Mouse (Mus musculus): ENCODE results near the gene Nav1. TPM values are rescaled to one million over a fixed set of nuclear protein-coding genes. Genes with fewer than 3 reads are reported as not detected.

The Nav1 gene
- polyA plus RNA-seq, 1 experiment: not detected

DNA sequence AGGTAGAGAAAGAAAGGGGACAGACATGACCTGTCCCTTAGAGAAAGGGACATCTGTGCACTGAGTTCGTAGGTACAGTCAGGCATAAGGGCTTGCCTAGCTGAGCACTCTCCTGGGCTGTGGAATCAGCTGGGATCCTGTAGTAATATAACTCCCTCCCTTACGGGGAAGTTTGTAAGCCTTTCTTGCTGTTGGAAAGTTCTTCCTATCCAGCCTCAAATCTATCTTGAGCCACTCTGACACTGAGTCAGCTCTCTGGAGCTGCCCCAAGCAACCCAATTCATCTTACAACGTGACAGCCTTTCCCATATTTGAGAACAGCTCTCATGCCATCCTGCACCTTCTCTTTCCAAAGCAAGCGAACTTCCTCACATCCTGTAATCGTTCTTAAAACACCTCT lies 1.6 kb downstream of the Nav1 start:
- H3K27ac ChIP-seq (ENCODE audit: insufficient read depth, low read depth, low read length): no peak overlapping the region
- 86% methylated on average over 5 of the region's 5 CpGs for WGBS
- H3K4me1 ChIP-seq (ENCODE audit: control insufficient read depth, insufficient read depth, low read length): peaks cover 17% of the 10 kb centered on the region
- TF ChIP-seq POLR2A (IDR thresholded peaks at IDR 0.05; ENCODE audit: insufficient read depth, low read depth, low read length) (no peak), CTCF (IDR thresholded peaks at IDR 0.05; ENCODE audit: insufficient read depth, low read depth, low read length) (no peak)
- no peak overlapping the region for H3K4me3 ChIP-seq (ENCODE audit: insufficient read depth, low read depth, low read length)

GRCm38 (mm10) chr1:135604361-135605052 lies 2.6 kb downstream of the Nav1 start:
- TF ChIP-seq POLR2A (IDR thresholded peaks at IDR 0.05; ENCODE audit: insufficient read depth, low read depth, low read length) (no peak), CTCF (IDR thresholded peaks at IDR 0.05; ENCODE audit: insufficient read depth, low read depth, low read length) (no peak)
- no peak overlapping the region for H3K27ac ChIP-seq (ENCODE audit: insufficient read depth, low read depth, low read length)
- no peak overlapping the region for H3K4me3 ChIP-seq (ENCODE audit: insufficient read depth, low read depth, low read length)
- 85% methylated on average over 7 of the region's 7 CpGs for WGBS
- H3K4me1 ChIP-seq (ENCODE audit: control insufficient read depth, insufficient read depth, low read length): peaks cover 19% of the 10 kb centered on the region

- 65% methylated on average over 11 of the region's 11 CpGs for WGBS
- TF ChIP-seq CTCF (IDR thresholded peaks at IDR 0.05; ENCODE audit: insufficient read depth, low read depth, low read length) (no peak), POLR2A (IDR thresholded peaks at IDR 0.05; ENCODE audit: insufficient read depth, low read depth, low read length) (0 out of 2 replicates have a peak, but pooled peaks have one; percentile 19)
- no peak overlapping the region for H3K4me3 ChIP-seq (ENCODE audit: insufficient read depth, low read depth, low read length)
- H3K4me1 ChIP-seq (ENCODE audit: control insufficient read depth, insufficient read depth, low read length): peaks cover 19% of the 10 kb centered on the region
- no peak overlapping the region for H3K27ac ChIP-seq (ENCODE audit: insufficient read depth, low read depth, low read length)
Measured at GRCm38 (mm10) chr1:135603121-135603870, 3.8 kb downstream of the Nav1 start.

DNA sequence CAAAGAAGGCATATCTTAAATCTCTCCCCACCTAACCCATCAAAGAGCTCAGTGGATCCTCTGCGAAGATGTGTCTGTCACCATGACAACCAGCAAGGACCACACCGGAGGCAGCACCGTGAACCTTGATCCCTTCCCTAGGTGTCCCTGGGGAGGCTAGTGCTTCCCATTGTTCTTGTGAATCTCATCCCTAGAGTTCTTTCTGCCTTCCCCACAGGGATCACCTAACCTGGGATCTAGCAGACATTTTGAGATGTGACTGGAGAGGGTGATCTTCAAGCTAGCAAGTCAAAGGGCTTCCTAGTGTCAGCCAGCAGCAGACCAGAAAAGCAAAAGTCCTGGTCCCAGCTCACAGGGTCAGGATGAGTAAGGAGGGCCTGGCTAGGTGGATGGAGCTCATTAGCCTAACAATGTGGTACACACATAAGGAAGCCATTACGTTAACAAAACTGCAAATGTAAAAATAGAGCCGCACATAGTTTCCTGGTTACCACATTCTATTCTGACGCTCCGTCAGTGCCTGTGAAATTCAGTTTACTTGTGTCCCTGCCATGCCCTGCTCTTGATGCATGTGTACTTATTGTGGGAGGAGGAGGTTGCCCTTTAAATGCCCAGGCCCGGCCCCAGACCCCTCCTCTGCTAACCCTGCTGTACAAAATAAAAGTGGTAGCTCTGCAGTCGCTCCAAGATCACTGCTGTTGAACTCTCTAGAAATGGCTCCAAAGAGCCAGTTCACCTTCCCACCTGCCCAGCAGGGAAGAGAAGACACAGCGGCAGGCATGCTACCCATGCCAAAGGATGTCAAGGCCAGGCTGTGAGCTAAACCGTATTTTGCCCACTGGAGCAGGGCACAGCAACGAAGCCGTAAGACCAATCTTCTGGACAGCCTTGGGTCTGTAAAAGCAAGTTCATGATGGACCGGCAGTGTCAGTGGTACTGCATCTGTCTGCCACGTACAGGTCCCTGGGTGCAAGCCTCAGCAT lies 6.8 kb downstream of the Nav1 start:
- 65% methylated on average over 15 of the region's 15 CpGs for WGBS
- no peak for TF ChIP-seq CTCF (IDR thresholded peaks at IDR 0.05; ENCODE audit: insufficient read depth, low read depth, low read length)
- no peak for TF ChIP-seq POLR2A (IDR thresholded peaks at IDR 0.05; ENCODE audit: insufficient read depth, low read depth, low read length)
- Histone ChIP-seq H3K4me1 (ENCODE audit: control insufficient read depth, insufficient read depth, low read length) (peaks cover 19% of the 10 kb centered on the region), H3K27ac (ENCODE audit: insufficient read depth, low read depth, low read length) (no peak overlapping the region), H3K4me3 (ENCODE audit: insufficient read depth, low read depth, low read length) (no peak overlapping the region)

- Histone ChIP-seq H3K4me3 (ENCODE audit: insufficient read depth, low read depth, low read length) (no peak overlapping the region), H3K27ac (ENCODE audit: insufficient read depth, low read depth, low read length) (no peak overlapping the region), H3K4me1 (ENCODE audit: control insufficient read depth, insufficient read depth, low read length) (peaks cover 17% of the 10 kb centered on the region)
- no peak for TF ChIP-seq CTCF (IDR thresholded peaks at IDR 0.05; ENCODE audit: insufficient read depth, low read depth, low read length)
- TF ChIP-seq POLR2A (IDR thresholded peaks at IDR 0.05; ENCODE audit: insufficient read depth, low read depth, low read length): no peak
- WGBS: 93% methylated on average over 8 of the region's 8 CpGs
Measured at GRCm38 (mm10) chr1:135598251-135598879, 8.7 kb downstream of the Nav1 start.

DNA sequence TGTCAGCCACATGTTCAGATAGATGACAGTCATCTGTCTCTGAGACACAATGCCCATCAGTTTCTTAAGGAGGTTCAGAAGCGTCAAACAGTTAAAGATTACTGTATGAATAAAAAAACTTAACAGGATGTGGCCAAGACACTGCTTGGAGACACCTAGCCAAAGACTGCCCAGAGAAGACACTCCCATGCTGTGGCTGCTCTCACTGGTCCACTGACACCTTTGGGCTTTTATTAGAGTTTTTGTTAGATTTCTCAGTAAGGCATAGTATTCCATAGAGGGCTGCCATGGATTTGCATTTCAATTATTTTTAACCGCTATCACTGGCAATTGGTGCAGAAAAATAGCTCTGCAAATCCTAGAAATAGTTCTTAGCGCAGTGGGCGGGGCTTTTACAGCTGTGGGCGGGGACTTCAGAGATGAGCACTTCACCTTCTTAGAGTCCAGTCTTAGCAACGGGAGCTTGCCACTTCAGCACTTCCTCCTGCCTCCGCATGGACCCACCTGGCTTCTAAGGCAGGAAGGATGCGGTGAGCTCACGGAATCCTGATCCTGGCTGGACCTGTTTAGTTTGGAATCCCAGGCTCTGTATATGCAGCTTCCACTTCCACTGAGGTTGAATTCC lies 12.7 kb downstream of the Nav1 start:
- TF ChIP-seq CTCF (IDR thresholded peaks at IDR 0.05; ENCODE audit: insufficient read depth, low read depth, low read length) (no peak), POLR2A (IDR thresholded peaks at IDR 0.05; ENCODE audit: insufficient read depth, low read depth, low read length) (no peak)

GRCm38 (mm10) chr1:135593560-135594278 lies 13.4 kb downstream of the Nav1 start:
- WGBS: 69% methylated on average over 6 of the region's 6 CpGs
- TF ChIP-seq CTCF (IDR thresholded peaks at IDR 0.05; ENCODE audit: insufficient read depth, low read depth, low read length): no peak
- TF ChIP-seq POLR2A (IDR thresholded peaks at IDR 0.05; ENCODE audit: insufficient read depth, low read depth, low read length): no peak
- Histone ChIP-seq H3K4me3 (ENCODE audit: insufficient read depth, low read depth, low read length) (no peak overlapping the region), H3K4me1 (ENCODE audit: control insufficient read depth, insufficient read depth, low read length) (no peaks in the 10 kb centered on the region), H3K27ac (ENCODE audit: insufficient read depth, low read depth, low read length) (no peak overlapping the region)

More for the DNA sequence above, 12.7 kb downstream of the Nav1 start:
- Histone ChIP-seq H3K4me3 (ENCODE audit: insufficient read depth, low read depth, low read length) (no peak overlapping the region), H3K4me1 (ENCODE audit: control insufficient read depth, insufficient read depth, low read length) (no peaks in the 10 kb centered on the region), H3K27ac (ENCODE audit: insufficient read depth, low read depth, low read length) (no peak overlapping the region)
- WGBS: 70% methylated on average over 9 of the region's 9 CpGs
